Mouse (Mus musculus) forebrain, embryonic 16.5 days (tissue): ENCODE data around the gene Mettl9. TPM values are rescaled to one million over a fixed set of nuclear protein-coding genes. Genes with fewer than 3 reads are reported as not detected.

Experiments used
- ATAC-seq: fragments of 200-750 bp; cut with Nextera tagmentation; 2 replicates; pipeline ENCODE4 v1.8.0; 2017; ENCODE audit warnings: mild to moderate bottlenecking, moderate library complexity
- H3K27ac ChIP-seq: fragments of 300-500 bp; sonication (generic); 2 replicates; pipeline ENCODE4 v1.5.1; 2014; ENCODE audit warnings: low read length, control low read depth
- H3K27me3 ChIP-seq: fragments of 300-500 bp; sonication (generic); replicated peaks from 2 replicates; pipeline ENCODE4 v1.6.1; 2014; ENCODE audit warnings: low read length; ENCODE audit not compliant: control insufficient read depth, insufficient read depth
- H3K36me3 ChIP-seq: fragments of 300-500 bp; sonication (generic); 2 replicates; pipeline ENCODE4 v1.6.1; 2014; ENCODE audit not compliant: control insufficient read depth, insufficient read depth
- H3K4me1 ChIP-seq: fragments of 300-500 bp; sonication (generic); replicated peaks from 2 replicates; pipeline ENCODE4 v1.6.1; 2014; ENCODE audit warnings: low read length; ENCODE audit not compliant: control insufficient read depth, insufficient read depth
- H3K4me2 ChIP-seq: fragments of 300-500 bp; sonication (generic); 2 replicates; pipeline ENCODE4 v1.6.1; 2014; ENCODE audit warnings: mild to moderate bottlenecking, low read length, control low read depth
- H3K4me3 ChIP-seq: fragments of 300-500 bp; sonication (generic); replicated peaks from 2 replicates; pipeline ENCODE4 v1.5.1; 2014; ENCODE audit warnings: mild to moderate bottlenecking, low read length, control low read depth
- H3K9ac ChIP-seq: fragments of 300-500 bp; sonication (generic); replicated peaks from 2 replicates; pipeline ENCODE4 v1.6.1; 2014; ENCODE audit warnings: low read depth, low read length, control low read depth
- H3K9me3 ChIP-seq: fragments of 300-500 bp; sonication (generic); 2 replicates; pipeline ENCODE4 v1.6.1; 2016; ENCODE audit warnings: low read length; ENCODE audit not compliant: control insufficient read depth
- WGBS: fragments of 180-500 bp; shearing (Covaris S2); extraction: QIAGEN DNeasy Blood & Tissue Kit; methylation state at CpG from one replicate; pipeline ENCODE4 v1.1.7; 2014; 5-methylcytosine and 5-hydroxymethylcytosine counted together
- polyA plus RNA-seq: library from polyadenylated mRNA; unstranded; fragments of >200 nt; fragmentation: Nextera tagmentation; extraction: Ambion mirVana; gene quantifications from 2 replicates; pipeline ENCODE4 v1.2.1, GENCODE M21; 2015

The Mettl9 gene
- polyA plus RNA-seq: 207 and 229 TPM in 2 replicates

DNA sequence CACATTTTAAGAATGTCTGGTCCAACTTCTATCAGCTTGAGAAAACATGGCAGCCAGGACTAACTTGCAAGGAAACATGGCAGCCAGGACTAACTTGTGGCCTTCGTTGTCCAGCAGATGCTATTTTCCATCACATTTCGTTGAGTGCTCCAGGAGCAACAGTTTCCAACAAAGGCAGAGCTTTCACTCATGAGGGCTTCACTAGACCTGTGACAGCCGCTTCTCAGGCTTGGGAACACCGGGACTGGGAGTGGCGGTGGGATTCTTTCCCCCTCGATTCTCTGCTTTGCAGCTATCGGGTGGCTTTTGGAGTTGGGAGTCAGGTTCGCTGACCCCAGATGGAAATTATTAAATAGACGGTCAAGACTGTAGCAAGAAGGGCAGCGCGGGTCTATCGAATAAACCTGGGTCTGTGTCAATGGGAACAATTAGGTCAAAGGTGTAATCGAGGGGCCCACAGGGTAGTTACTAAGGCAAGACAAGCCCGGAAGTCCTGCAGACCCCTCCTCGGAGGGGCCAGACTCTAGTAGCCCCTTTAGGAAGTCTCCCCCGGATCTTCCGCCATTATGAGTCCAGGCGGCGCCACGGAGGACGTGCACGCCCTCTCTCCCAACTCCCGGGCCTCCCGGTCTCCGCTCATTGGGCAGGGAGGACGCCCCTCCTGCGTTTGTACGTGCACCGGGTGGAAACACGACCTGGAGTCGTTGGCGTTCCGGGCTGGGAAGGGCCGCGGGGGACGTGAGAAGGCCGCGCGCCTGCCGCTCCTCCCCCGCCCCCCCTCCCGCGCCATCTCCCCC, at the start of gene Mettl9:
Mettl9 (plus strand) TSS at position 590 of the 797 bp plus-strand sequence.
- peak within 1 kb of the TSS; percentile 79 for H3K4me2 ChIP-seq
- peak; percentile 98 for ATAC-seq
- WGBS: 3% methylated on average over 43 of the region's 43 CpGs

DNA sequence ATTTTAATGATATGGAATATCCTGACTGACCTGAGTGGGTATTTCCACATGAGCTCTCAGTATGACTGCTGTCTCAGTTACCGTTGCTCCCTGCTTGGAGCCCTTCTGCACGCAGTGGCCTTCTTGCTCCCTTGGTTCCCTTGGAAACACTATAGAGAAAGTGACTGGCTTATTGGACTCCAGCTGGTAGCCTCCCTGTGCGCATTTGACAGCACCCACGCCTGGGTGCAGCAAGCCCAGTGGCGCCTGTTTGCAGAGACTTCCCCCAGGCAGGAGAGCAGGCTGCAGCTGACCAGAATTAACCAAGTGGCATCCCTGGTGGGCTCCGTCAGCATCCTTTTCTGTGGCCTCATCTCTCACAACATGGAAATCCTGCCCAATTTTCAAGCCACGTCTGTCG, 43.1 kb upstream of the Mettl9 start:
- Histone ChIP-seq H3K4me1 (no peaks in the 10 kb centered on the region), H3K36me3 (no peaks in the 10 kb centered on the region), H3K9ac (no peak overlapping the region), H3K27me3 (no peaks in the 10 kb centered on the region), H3K4me3 (no peak overlapping the region), H3K9me3 (no peaks in the 10 kb centered on the region), H3K27ac (no peak overlapping the region), H3K4me2 (no peak overlapping the region)
- ATAC-seq: no peak
- 72% methylated on average over 8 of the region's 8 CpGs for WGBS

More for the DNA sequence above, at the start of gene Mettl9:
- Histone ChIP-seq H3K9ac (peak within 1 kb of the TSS; percentile 99), H3K4me3 (peak within 1 kb of the TSS; percentile 95), H3K4me1 (peaks cover 20% of the 10 kb centered on the region), H3K27ac (peak within 1 kb of the TSS; percentile 97), H3K36me3 (no peaks in the 10 kb centered on the region), H3K27me3 (peaks cover 4% of the 10 kb centered on the region; the same call in 1 of the 2 replicates), H3K9me3 (no peaks in the 10 kb centered on the region)

- Histone ChIP-seq H3K27ac (no peak overlapping the region), H3K4me2 (no peak overlapping the region), H3K36me3 (no peaks in the 10 kb centered on the region), H3K9ac (no peak overlapping the region), H3K27me3 (no peaks in the 10 kb centered on the region), H3K9me3 (no peaks in the 10 kb centered on the region), H3K4me3 (no peak overlapping the region), H3K4me1 (no peaks in the 10 kb centered on the region)
- WGBS: 81% methylated on average over 2 of the region's 2 CpGs
- no peak for ATAC-seq
Measured at GRCm38 (mm10) chr7:120999021-120999530, 35.2 kb upstream of the Mettl9 start.

- no peak for ATAC-seq
- Histone ChIP-seq H3K4me3 (no peak overlapping the region), H3K9ac (no peak overlapping the region), H3K27ac (no peak overlapping the region), H3K27me3 (no peaks in the 10 kb centered on the region), H3K4me2 (no peak overlapping the region), H3K9me3 (no peaks in the 10 kb centered on the region), H3K4me1 (no peaks in the 10 kb centered on the region), H3K36me3 (no peaks in the 10 kb centered on the region)
- WGBS: 66% methylated on average over 3 of the region's 3 CpGs
Measured at GRCm38 (mm10) chr7:121000065-121000822, 34.0 kb upstream of the Mettl9 start.

DNA sequence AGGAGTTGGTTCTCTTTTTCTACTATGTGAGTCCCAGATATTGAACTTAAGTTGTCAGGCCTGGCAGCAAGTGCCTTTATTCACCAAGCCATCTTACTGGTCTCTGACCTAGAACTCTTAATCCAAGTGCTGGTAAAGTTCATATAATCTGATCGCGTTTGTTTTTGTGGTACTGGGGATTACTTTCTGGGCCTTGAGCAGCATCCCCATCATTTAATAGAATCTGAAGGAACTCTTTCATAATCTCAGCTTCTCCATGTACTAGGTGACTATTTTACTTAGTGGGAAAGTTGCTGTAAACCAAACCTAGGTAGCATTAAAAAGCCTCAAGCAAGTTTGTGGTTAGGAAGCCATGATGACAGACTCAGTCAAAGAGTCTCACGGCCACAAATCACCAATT, 32.4 kb upstream of the Mettl9 start:
- Histone ChIP-seq H3K27me3 (no peaks in the 10 kb centered on the region), H3K4me2 (no peak overlapping the region), H3K4me3 (no peak overlapping the region), H3K4me1 (no peaks in the 10 kb centered on the region), H3K27ac (no peak overlapping the region), H3K36me3 (no peaks in the 10 kb centered on the region), H3K9ac (no peak overlapping the region), H3K9me3 (no peaks in the 10 kb centered on the region)
- no peak for ATAC-seq
- WGBS: 87% methylated on average over 3 of the region's 3 CpGs

DNA sequence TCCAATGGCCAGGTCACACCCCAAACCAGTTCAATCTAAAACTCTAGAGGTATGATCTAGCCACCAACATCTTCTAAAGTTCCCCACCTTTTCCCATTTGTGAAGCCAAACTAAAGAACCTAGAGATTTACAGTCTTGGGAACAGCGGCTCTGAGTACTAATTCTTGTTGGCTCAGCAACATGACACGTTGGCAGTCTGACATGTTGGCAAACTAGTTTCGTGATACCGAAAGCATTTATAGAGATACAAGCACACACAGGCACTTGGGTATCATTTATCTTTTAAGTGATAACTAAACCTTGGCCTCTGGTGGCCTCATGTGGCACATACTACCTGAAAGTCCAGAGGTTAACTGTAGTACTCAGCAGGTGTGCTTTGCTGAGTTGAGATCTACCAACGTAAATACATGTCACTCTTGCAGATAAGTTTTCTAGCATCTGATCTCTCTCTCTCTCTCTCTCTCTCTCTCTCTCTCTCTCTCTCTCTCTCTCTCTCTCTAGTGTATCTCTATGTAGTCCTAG, 31.8 kb upstream of the Mettl9 start:
- H3K27ac ChIP-seq: no peak overlapping the region
- no peak for ATAC-seq
- H3K36me3 ChIP-seq: no peaks in the 10 kb centered on the region
- no peaks in the 10 kb centered on the region for H3K27me3 ChIP-seq
- H3K9me3 ChIP-seq: no peaks in the 10 kb centered on the region
- no peak overlapping the region for H3K4me2 ChIP-seq
- no peak overlapping the region for H3K4me3 ChIP-seq
- WGBS: 71% methylated on average over 5 of the region's 5 CpGs
- no peak overlapping the region for H3K9ac ChIP-seq
- no peaks in the 10 kb centered on the region for H3K4me1 ChIP-seq

GRCm38 (mm10) chr7:121003793-121004418, 30.3 kb upstream of the Mettl9 start:
- H3K4me2 ChIP-seq: no peak overlapping the region
- no peak overlapping the region for H3K9ac ChIP-seq
- H3K27me3 ChIP-seq: no peaks in the 10 kb centered on the region
- H3K36me3 ChIP-seq: no peaks in the 10 kb centered on the region
- no peak overlapping the region for H3K27ac ChIP-seq
- 82% methylated on average over 4 of the region's 4 CpGs for WGBS
- no peaks in the 10 kb centered on the region for H3K4me1 ChIP-seq
- ATAC-seq: no peak
- no peaks in the 10 kb centered on the region for H3K9me3 ChIP-seq
- no peak overlapping the region for H3K4me3 ChIP-seq

- Histone ChIP-seq H3K27ac (no peak overlapping the region), H3K9ac (no peak overlapping the region), H3K9me3 (no peaks in the 10 kb centered on the region), H3K4me3 (no peak overlapping the region), H3K27me3 (no peaks in the 10 kb centered on the region), H3K36me3 (no peaks in the 10 kb centered on the region), H3K4me1 (no peaks in the 10 kb centered on the region), H3K4me2 (no peak overlapping the region)
- 27% methylated on average over 10 of the region's 10 CpGs for WGBS
- ATAC-seq: no peak
Measured at GRCm38 (mm10) chr7:121011794-121012689, 22.2 kb upstream of the Mettl9 start.
